Mouse (Mus musculus): ENCODE data around the gene Pard3b. TPM values are rescaled to one million over a fixed set of nuclear protein-coding genes. Genes with fewer than 3 reads are reported as not detected.

Gene Pard3b
- total and polyA plus RNA-seq, 3 experiments, result 0.30 to 0.75 (median 0.63) TPM

DNA sequence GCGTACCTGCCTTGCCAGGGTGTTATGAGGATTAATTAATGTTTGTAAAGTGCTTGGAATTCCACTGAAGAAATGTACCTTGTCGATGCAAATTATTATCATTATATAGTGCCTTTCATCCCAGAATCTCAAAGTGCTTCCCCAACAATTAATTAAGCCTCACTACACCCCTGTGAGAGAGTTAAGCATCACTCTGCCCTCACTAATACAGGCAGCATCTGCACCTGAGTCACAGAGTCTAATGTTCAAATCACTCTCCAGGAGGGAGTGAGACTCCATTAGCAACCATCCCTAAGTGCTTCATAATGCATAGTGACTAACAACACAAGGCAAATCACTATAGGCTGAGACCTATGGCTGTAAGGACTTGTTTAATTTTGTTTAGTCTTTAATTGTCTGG is 1044.9 kb downstream of the Pard3b start:
- TF ChIP-seq MEF2A (IDR thresholded peaks at IDR 0.05; ENCODE audit: borderline replicate concordance, low read depth, low read length), result no peak
- TF ChIP-seq NRF1 (IDR thresholded peaks at IDR 0.05; ENCODE audit: low read depth, low read length), result no peak
- no peak for TF ChIP-seq PAX5 (IDR thresholded peaks at IDR 0.05; ENCODE audit: low read length)
- no peak for TF ChIP-seq EP300 (IDR thresholded peaks at IDR 0.05; ENCODE audit: low read length)
- TF ChIP-seq CTCF (conservative IDR thresholded peaks at IDR 0.05 in 1 of 2, IDR thresholded peaks at IDR 0.05 in 1 of 2; ENCODE audit: low read depth in 2 of 2, low read length in 2 of 2), result no peak
- TF ChIP-seq MAFK (IDR thresholded peaks at IDR 0.05; ENCODE audit: insufficient replicate concordance, low read length), result no peak
- TF ChIP-seq HCFC1 (IDR thresholded peaks at IDR 0.05; ENCODE audit: low read depth, low read length), result no peak
- no peak for TF ChIP-seq CHD1 (IDR thresholded peaks at IDR 0.05; ENCODE audit: low read depth, low read length)
- TF ChIP-seq SMC3 (IDR thresholded peaks at IDR 0.05; ENCODE audit: low read depth, low read length), result no peak
- TF ChIP-seq ZKSCAN1 (IDR thresholded peaks at IDR 0.05; ENCODE audit: borderline replicate concordance, low read depth, low read length), result no peak
- no peak for TF ChIP-seq ZC3H11A (IDR thresholded peaks at IDR 0.05; ENCODE audit: low read depth, low read length)
- H3K27me3 ChIP-seq (replicated peaks), result no peaks in the 10 kb centered on the region
- dilution Hi-C loops (cut with MboI; ENCODE audit: extremely low pct_ligation_motif_present, extremely low pct_unique_long_range_greater_than_20kb, low sequenced_read_pairs), result no loop called here
- in situ Hi-C loops (cut with MboI; ENCODE audit: low pct_ligation_motif_present, low pct_unique_long_range_greater_than_20kb, low sequenced_read_pairs), result no loop called here
- no peak overlapping the region for H3K27ac ChIP-seq (ENCODE audit: insufficient read depth, low read depth)
- no peaks in the 10 kb centered on the region for H3K79me2 ChIP-seq (replicated peaks; ENCODE audit: control insufficient read depth, extremely low read depth, insufficient read depth, poor library complexity, severe bottlenecking)
- peaks cover 0 to 12% of the 10 kb centered on the region in 2 experiments; a peak in 1 of 4 replicates for H3K4me1 ChIP-seq (ENCODE audit: control insufficient read depth in 1 of 2, insufficient read depth in 2 of 2)
- no peak overlapping the region for H3K9ac ChIP-seq (ENCODE audit: insufficient read depth, low read depth)
- DNase-seq (ENCODE audit: extremely low read depth), result no peak
- H3K9me3 ChIP-seq (replicated peaks; ENCODE audit: low read length), result no peaks in the 10 kb centered on the region
- H3K36me3 ChIP-seq (replicated peaks in 1 of 2; ENCODE audit: control insufficient read depth in 1 of 2, insufficient read depth in 1 of 2, low read length in 1 of 2), result no peaks in the 10 kb centered on the region
- no peak overlapping the region for H3K4me2 ChIP-seq (ENCODE audit: insufficient read depth, low read depth, poor library complexity, severe bottlenecking)
- no peak overlapping the region for H3K4me3 ChIP-seq (replicated peaks in 1 of 3; ENCODE audit: low read depth in 2 of 3, low read length in 2 of 3, poor library complexity in 1 of 3)

DNA sequence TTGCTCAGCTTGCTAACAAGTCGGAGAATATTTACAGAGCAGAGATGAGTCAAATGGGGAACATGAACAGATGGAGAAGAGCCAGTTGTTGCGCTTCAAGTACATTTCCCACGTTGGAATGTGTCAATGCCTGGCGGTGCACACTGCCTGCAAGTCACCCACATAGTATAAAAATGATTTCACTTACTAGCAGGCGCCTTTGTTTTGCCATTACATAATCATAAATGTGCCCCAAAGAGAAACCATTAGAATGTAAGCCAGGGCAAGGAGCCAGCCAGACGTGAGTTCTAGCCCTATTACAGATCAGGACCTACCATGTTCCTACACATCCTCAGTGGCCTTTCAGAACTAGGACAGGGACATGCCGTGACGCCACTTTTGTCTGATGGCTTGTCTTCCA is 1048.9 kb downstream of the Pard3b start:
- DNase-seq (ENCODE audit: extremely low read depth), result no peak
- Histone ChIP-seq H3K36me3 (replicated peaks in 1 of 2; ENCODE audit: control insufficient read depth in 1 of 2, insufficient read depth in 1 of 2, low read length in 1 of 2) (no peaks in the 10 kb centered on the region), H3K27me3 (replicated peaks) (no peaks in the 10 kb centered on the region), H3K4me2 (ENCODE audit: insufficient read depth, low read depth, poor library complexity, severe bottlenecking) (no peak overlapping the region), H3K9me3 (replicated peaks; ENCODE audit: low read length) (no peaks in the 10 kb centered on the region), H3K27ac (ENCODE audit: insufficient read depth, low read depth) (no peak overlapping the region), H3K4me1 (ENCODE audit: control insufficient read depth in 1 of 2, insufficient read depth in 2 of 2) (peaks cover 0 to 13% of the 10 kb centered on the region in 2 experiments; a peak in 2 of 4 replicates), H3K4me3 (replicated peaks in 1 of 3; ENCODE audit: low read depth in 2 of 3, low read length in 2 of 3, poor library complexity in 1 of 3) (no peak overlapping the region), H3K9ac (ENCODE audit: insufficient read depth, low read depth) (no peak overlapping the region), H3K79me2 (replicated peaks; ENCODE audit: control insufficient read depth, extremely low read depth, insufficient read depth, poor library complexity, severe bottlenecking) (no peaks in the 10 kb centered on the region)
- dilution Hi-C loops (cut with MboI; ENCODE audit: extremely low pct_ligation_motif_present, extremely low pct_unique_long_range_greater_than_20kb, low sequenced_read_pairs) (no loop called here), in situ Hi-C loops (cut with MboI; ENCODE audit: low pct_ligation_motif_present, low pct_unique_long_range_greater_than_20kb, low sequenced_read_pairs) (no loop called here)
- TF ChIP-seq PAX5 (IDR thresholded peaks at IDR 0.05; ENCODE audit: low read length), result no peak
- no peak for TF ChIP-seq POLR2A (IDR thresholded peaks at IDR 0.05; ENCODE audit: low read depth, low read length)
- TF ChIP-seq GABPA (IDR thresholded peaks at IDR 0.05; ENCODE audit: insufficient replicate concordance, low read depth, low read length), result no peak
- TF ChIP-seq EP300 (IDR thresholded peaks at IDR 0.05; ENCODE audit: low read length), result no peak
- no peak for TF ChIP-seq TCF12 (IDR thresholded peaks at IDR 0.05; ENCODE audit: low read depth, low read length)
- no peak for TF ChIP-seq POLR2AphosphoS2 (IDR thresholded peaks at IDR 0.05; ENCODE audit: low read depth, low read length)
- no peak for TF ChIP-seq ZKSCAN1 (IDR thresholded peaks at IDR 0.05; ENCODE audit: borderline replicate concordance, low read depth, low read length)
- no peak for TF ChIP-seq MEF2A (IDR thresholded peaks at IDR 0.05; ENCODE audit: borderline replicate concordance, low read depth, low read length)
- TF ChIP-seq USF1 (IDR thresholded peaks at IDR 0.05; ENCODE audit: low read depth, low read length), result no peak
- TF ChIP-seq ZNF384 (IDR thresholded peaks at IDR 0.05; ENCODE audit: low read depth, low read length), result no peak
